Comparison of ENCODE assay signal across 24 mouse cellular contexts in the genomic region with DNA sequence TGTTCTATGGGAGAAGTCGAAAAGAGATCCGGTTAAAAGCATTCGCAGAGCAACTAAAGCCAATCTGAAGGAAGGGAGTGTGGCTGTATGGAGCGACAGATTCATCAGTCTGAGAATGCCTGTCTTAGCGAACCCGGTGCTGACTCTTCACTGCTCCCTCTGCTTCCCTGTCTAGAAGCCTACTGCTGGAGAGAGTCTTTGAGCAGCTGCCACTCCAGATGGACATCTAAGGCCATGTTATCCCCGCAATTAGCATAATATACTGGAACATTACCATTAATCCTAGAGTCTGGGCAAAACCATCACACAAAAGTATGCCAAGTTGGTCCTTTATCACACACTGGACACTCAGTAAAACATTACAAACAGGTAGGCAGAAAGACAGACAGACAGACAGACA.
DNase-seq lines count a peak whose midpoint lies in the region; ATAC-seq and TF ChIP-seq lines count a peak whose summit lies in the region.
"Had no signal": no experiment of that assay in that cellular context is flagged by ENCODE, and none has a peak within 500 bp of the region (broad histone marks: within the 10 kb centered on the region; RNA-seq: fewer than 3 reads in every experiment).

No protein-coding gene starts in this region.

- no peak overlapping the region for H3K9ac ChIP-seq in midbrain, postnatal 0 days (replicated peaks; ENCODE audit: low read length, poor library complexity, severe bottlenecking)
- H3K9ac ChIP-seq in midbrain, embryonic 13.5 days (replicated peaks): no peak overlapping the region
- H3K9ac ChIP-seq: embryonic facial prominence, embryonic 12.5 days; embryonic facial prominence, embryonic 15.5 days; hindbrain, embryonic 13.5 days had no signal

- no peaks in the 10 kb centered on the region for H3K27me3 ChIP-seq in midbrain, postnatal 0 days (ENCODE audit: insufficient read depth, low read length)
- H3K27me3 ChIP-seq in midbrain, embryonic 13.5 days: no peaks in the 10 kb centered on the region
- H3K27me3 ChIP-seq: embryonic facial prominence, embryonic 12.5 days; embryonic facial prominence, embryonic 15.5 days; hindbrain, embryonic 13.5 days had no signal

- no peaks in the 10 kb centered on the region for H3K9me3 ChIP-seq in midbrain, postnatal 0 days (ENCODE audit: low read length)
- no peaks in the 10 kb centered on the region for H3K9me3 ChIP-seq in midbrain, embryonic 13.5 days
- H3K9me3 ChIP-seq: embryonic facial prominence, embryonic 12.5 days; embryonic facial prominence, embryonic 15.5 days; heart, embryonic 10.5 days; hindbrain, embryonic 13.5 days had no signal

- DNase-seq in cerebellum, postnatal 10 days: peak; percentile 62 to 72
- no peak for DNase-seq in frontal cortex, adult 2 months (ENCODE audit: extremely low spot score in 1 of 2, low spot score in 1 of 2)
- no peak for DNase-seq in layer of hippocampus, adult 2 months (ENCODE audit: low spot score in 2 of 2)
- no peak for DNase-seq in layer of hippocampus, adult 8-10 months (ENCODE audit: low spot score in 2 of 2)
- peak; percentile 30 for DNase-seq in midbrain, postnatal 0 days (ENCODE audit: low spot score)
- DNase-seq: adrenal gland, adult 8-10 months; adrenal gland, postnatal 25 days; cerebellum, adult 11 months; cerebellum, adult 2 months; cerebellum, adult 9-11 months; gastrocnemius, postnatal 25 days; heart, adult 2 months had no signal

- no peak for ATAC-seq in cerebellum, adult (ENCODE audit: insufficient number of reproducible peaks, low FRiP score, low TSS enrichment)
- ATAC-seq in frontal cortex, adult (ENCODE audit: low TSS enrichment): peak; percentile 42; the same call in 1 of the 2 replicates
- no peak for ATAC-seq in midbrain, postnatal 0 days (ENCODE audit: low FRiP score)
- no peak for ATAC-seq in midbrain, embryonic 13.5 days
- ATAC-seq: activated CD4-positive, CD25-positive, alpha-beta regulatory T cell, adult 4 months; forebrain, embryonic 14.5 days; hindbrain, embryonic 16.5 days; inflammation-experienced regulatory T-cells, adult 6 months; intestine, embryonic 16.5 days had no signal

- 92% methylated on average over 7 of the region's 7 CpGs for WGBS in midbrain, postnatal 0 days
- 89% methylated on average over 7 of the region's 7 CpGs for WGBS in midbrain, embryonic 13.5 days

- H3K4me2 ChIP-seq in midbrain, postnatal 0 days (ENCODE audit: low read depth, low read length, poor library complexity, severe bottlenecking): no peak overlapping the region
- H3K4me2 ChIP-seq in midbrain, embryonic 13.5 days (replicated peaks): no peak overlapping the region
- H3K4me2 ChIP-seq: embryonic facial prominence, embryonic 12.5 days; embryonic facial prominence, embryonic 15.5 days; hindbrain, embryonic 13.5 days had no signal

- H3K4me1 ChIP-seq in midbrain, postnatal 0 days (ENCODE audit: insufficient read depth, low read length): no peaks in the 10 kb centered on the region
- 0 out of 2 replicates have a peak, but pooled peaks cover 5% of the 10 kb centered on the region for H3K4me1 ChIP-seq in midbrain, embryonic 13.5 days (replicated peaks)
- H3K4me1 ChIP-seq: embryonic facial prominence, embryonic 12.5 days; embryonic facial prominence, embryonic 15.5 days; hindbrain, embryonic 13.5 days had no signal

- H3K4me3 ChIP-seq in layer of hippocampus, adult 2 months: no peak overlapping the region
- H3K4me3 ChIP-seq in midbrain, postnatal 0 days (ENCODE audit: low read depth, low read length): no peak overlapping the region
- no peak overlapping the region for H3K4me3 ChIP-seq in midbrain, embryonic 13.5 days (replicated peaks)
- H3K4me3 ChIP-seq: embryonic facial prominence, embryonic 12.5 days; embryonic facial prominence, embryonic 15.5 days; heart, adult 2 months; heart, embryonic 10.5 days; hindbrain, embryonic 13.5 days had no signal

- TF ChIP-seq CTCF in layer of hippocampus, adult 2 months (conservative IDR thresholded peaks at IDR 0.05): no peak
- TF ChIP-seq CTCF in midbrain, postnatal 0 days (IDR thresholded peaks at IDR 0.05): no peak

- H3K27ac ChIP-seq in layer of hippocampus, adult 2 months: peak overlapping the region; percentile 59
- H3K27ac ChIP-seq in midbrain, postnatal 0 days (ENCODE audit: low read depth, low read length): no peak overlapping the region
- H3K27ac ChIP-seq in midbrain, embryonic 13.5 days: no peak overlapping the region
- H3K27ac ChIP-seq: embryonic facial prominence, embryonic 12.5 days; embryonic facial prominence, embryonic 15.5 days; heart, adult 2 months; heart, embryonic 10.5 days; hindbrain, embryonic 13.5 days had no signal

- H3K36me3 ChIP-seq in midbrain, postnatal 0 days (ENCODE audit: insufficient read depth, low read length): no peaks in the 10 kb centered on the region
- no peaks in the 10 kb centered on the region for H3K36me3 ChIP-seq in midbrain, embryonic 13.5 days
- H3K36me3 ChIP-seq: embryonic facial prominence, embryonic 12.5 days; embryonic facial prominence, embryonic 15.5 days; heart, embryonic 10.5 days; hindbrain, embryonic 13.5 days had no signal

Comparison
In these comparisons a context has a peak if more than half of its experiments do, and no peak if none do; other contexts are left out.
1. DNase-seq: peak in cerebellum, postnatal 10 days (2 of 2) and midbrain, postnatal 0 days (single experiment); none in frontal cortex, adult 2 months (0 of 2), layer of hippocampus, adult 2 months (0 of 2) and layer of hippocampus, adult 8-10 months (0 of 2).